Mouse (Mus musculus): ENCODE measurements around the gene Mdm2. TPM values are rescaled to one million over a fixed set of nuclear protein-coding genes. Genes with fewer than 3 reads are reported as not detected.

The Mdm2 gene
- total and polyA plus RNA-seq, 3 experiments: 35.3 to 601 (median 42.2) TPM

DNA sequence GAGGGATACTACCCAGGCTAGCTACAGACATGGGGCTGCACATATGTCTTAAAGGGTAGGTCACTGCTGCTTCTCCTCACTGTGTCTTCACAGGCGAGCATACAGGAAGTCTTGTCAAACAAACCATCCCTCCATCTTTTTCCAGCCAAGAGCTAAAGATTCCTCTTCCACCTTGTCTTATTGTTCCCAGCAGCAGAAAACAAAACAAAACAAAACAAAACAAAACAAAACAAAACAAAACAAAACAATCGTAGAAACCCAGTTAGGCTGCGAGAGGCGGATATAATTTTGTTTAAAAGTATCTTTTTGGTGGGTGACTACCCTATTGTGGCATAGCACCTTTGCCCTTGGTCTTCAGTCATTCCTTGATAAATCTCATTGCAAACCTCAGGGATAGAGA is 32.1 kb upstream of the Mdm2 start:
- DNase-seq (ENCODE audit: low read depth, low spot score): no peak
- Histone ChIP-seq H3K9ac (ENCODE audit: control insufficient read depth, low read depth, low read length, poor library complexity, severe bottlenecking) (no peak overlapping the region), H3K9me3 (replicated peaks; ENCODE audit: insufficient read depth, low read length) (no peaks in the 10 kb centered on the region), H3K36me3 (ENCODE audit: control insufficient read depth in 1 of 2, insufficient read depth in 2 of 2, low read length in 2 of 2) (peaks cover 0 to 18% of the 10 kb centered on the region in 2 experiments; a peak in 2 of 4 replicates), H3K27ac (ENCODE audit: control insufficient read depth, low read depth, low read length) (no peak overlapping the region), H3K4me3 (ENCODE audit: control insufficient read depth in 1 of 2, insufficient read depth in 1 of 2, low read depth in 2 of 2, low read length in 2 of 2) (no peak overlapping the region), H3K4me1 (ENCODE audit: control insufficient read depth in 1 of 2, insufficient read depth in 2 of 2, low read length in 2 of 2) (peaks cover 3 to 13% of the 10 kb centered on the region in 2 experiments; a peak in 3 of 4 replicates), H3K79me2 (ENCODE audit: control insufficient read depth, insufficient read depth, low read length, poor library complexity) (peaks cover 3% of the 10 kb centered on the region; the same call in 1 of the 2 replicates), H3K27me3 (ENCODE audit: control insufficient read depth in 1 of 2, insufficient read depth in 2 of 2, low read length in 2 of 2) (no peaks in the 10 kb centered on the region)
- TF ChIP-seq NRF1 (IDR thresholded peaks at IDR 0.05; ENCODE audit: insufficient read depth, low read depth, low read length, poor library complexity, severe bottlenecking) (no peak), POLR2AphosphoS5 (IDR thresholded peaks at IDR 0.05; ENCODE audit: borderline replicate concordance, low read depth, low read length) (no peak), CHD1 (IDR thresholded peaks at IDR 0.05; ENCODE audit: low read depth, low read length) (no peak), MEF2A (IDR thresholded peaks at IDR 0.05; ENCODE audit: extremely low read depth, insufficient replicate concordance, low read depth, low read length, poor library complexity, severe bottlenecking) (no peak), ELF1 (IDR thresholded peaks at IDR 0.05; ENCODE audit: low read depth, low read length) (no peak), JUND (IDR thresholded peaks at IDR 0.05; ENCODE audit: low read depth, low read length) (no peak), MXI1 (IDR thresholded peaks at IDR 0.05; ENCODE audit: low read depth, low read length) (no peak)

DNA sequence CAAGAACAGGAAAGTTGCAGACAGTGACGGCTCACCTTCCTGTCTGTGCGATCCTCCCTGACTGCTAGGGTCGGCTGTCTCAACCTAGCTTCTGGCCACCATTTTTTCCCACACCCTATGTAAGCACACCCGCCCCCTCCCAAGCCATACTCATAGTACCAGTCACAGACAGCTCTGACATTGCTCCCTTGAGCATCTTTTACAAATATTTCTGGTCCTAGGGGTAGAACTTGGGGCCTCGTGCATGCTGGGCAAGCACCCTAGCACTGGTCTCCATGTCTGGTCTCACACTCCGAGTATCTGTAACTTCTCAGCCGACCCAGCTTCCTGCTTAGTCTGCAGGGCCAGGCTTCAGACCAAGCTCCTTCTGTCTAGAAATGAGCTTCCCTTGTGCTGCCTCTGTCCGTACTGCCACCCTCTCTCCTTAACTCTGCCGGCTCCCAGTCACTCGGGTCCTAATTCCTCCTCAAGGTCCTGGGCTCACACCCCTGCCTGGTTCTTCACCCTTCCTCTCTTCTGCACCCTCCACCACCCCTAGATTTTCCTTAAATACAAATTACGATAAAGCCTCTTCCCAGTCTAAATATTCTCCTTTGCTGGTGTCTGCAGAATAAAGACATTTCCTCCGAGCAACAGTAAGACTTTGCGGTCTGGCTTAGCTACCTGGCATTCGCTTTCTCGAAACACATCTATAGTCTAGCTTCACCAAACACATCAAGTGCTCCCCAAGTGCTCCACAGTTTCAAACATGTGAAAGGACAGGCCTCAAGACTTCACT is 31.3 kb upstream of the Mdm2 start:
- peaks cover 0 to 17% of the 10 kb centered on the region in 2 experiments; a peak in 2 of 4 replicates for H3K36me3 ChIP-seq (ENCODE audit: control insufficient read depth in 1 of 2, insufficient read depth in 2 of 2, low read length in 2 of 2)
- peaks cover 3 to 13% of the 10 kb centered on the region in 2 experiments; a peak in 3 of 4 replicates for H3K4me1 ChIP-seq (ENCODE audit: control insufficient read depth in 1 of 2, insufficient read depth in 2 of 2, low read length in 2 of 2)
- no peak overlapping the region for H3K9ac ChIP-seq (ENCODE audit: control insufficient read depth, low read depth, low read length, poor library complexity, severe bottlenecking)
- H3K9me3 ChIP-seq (replicated peaks; ENCODE audit: insufficient read depth, low read length): no peaks in the 10 kb centered on the region
- H3K27ac ChIP-seq (ENCODE audit: control insufficient read depth, low read depth, low read length): no peak overlapping the region
- no peaks in the 10 kb centered on the region for H3K27me3 ChIP-seq (ENCODE audit: control insufficient read depth in 1 of 2, insufficient read depth in 2 of 2, low read length in 2 of 2)
- DNase-seq (ENCODE audit: low read depth, low spot score): no peak
- H3K79me2 ChIP-seq (ENCODE audit: control insufficient read depth, insufficient read depth, low read length, poor library complexity): peaks cover 3% of the 10 kb centered on the region; the same call in 1 of the 2 replicates
- TF ChIP-seq SIN3A (IDR thresholded peaks at IDR 0.05; ENCODE audit: low read length) (no peak), UBTF (IDR thresholded peaks at IDR 0.05; ENCODE audit: borderline replicate concordance, insufficient read depth, low read depth, low read length) (no peak), NELFE (IDR thresholded peaks at IDR 0.05; ENCODE audit: low read depth, low read length) (no peak), USF1 (IDR thresholded peaks at IDR 0.05; ENCODE audit: low read depth, low read length) (no peak), POLR2A (IDR thresholded peaks at IDR 0.05; ENCODE audit: control insufficient read depth in 1 of 2, insufficient read depth in 1 of 2, low read depth in 1 of 2, low read length in 2 of 2, poor library complexity in 1 of 2) (no peak), SMC3 (IDR thresholded peaks at IDR 0.05; ENCODE audit: low read depth, low read length) (no peak), MYB (IDR thresholded peaks at IDR 0.05; ENCODE audit: low read depth, low read length) (no peak), MXI1 (IDR thresholded peaks at IDR 0.05; ENCODE audit: low read depth, low read length) (no peak), MAFK (IDR thresholded peaks at IDR 0.05; ENCODE audit: borderline replicate concordance, low read depth, low read length) (no peak), CTCF (IDR thresholded peaks at IDR 0.05 in 2 of 3, conservative IDR thresholded peaks at IDR 0.05 in 1 of 3; ENCODE audit: control insufficient read depth in 1 of 3, insufficient read depth in 1 of 3, low read depth in 2 of 3, low read length in 3 of 3, poor library complexity in 1 of 3, severe bottlenecking in 1 of 3) (no peak), EP300 (IDR thresholded peaks at IDR 0.05; ENCODE audit: low read depth in 1 of 2, low read length in 2 of 2) (no peak), USF2 (IDR thresholded peaks at IDR 0.05; ENCODE audit: borderline replicate concordance in 1 of 2, insufficient read depth in 1 of 2, low read depth in 1 of 2, low read length in 2 of 2) (no peak), ZC3H11A (IDR thresholded peaks at IDR 0.05; ENCODE audit: low read depth, low read length) (no peak), CHD2 (IDR thresholded peaks at IDR 0.05; ENCODE audit: low read length) (no peak), TAL1 (IDR thresholded peaks at IDR 0.05; ENCODE audit: low read length) (no peak), BHLHE40 (IDR thresholded peaks at IDR 0.05; ENCODE audit: borderline replicate concordance, low read depth, low read length) (no peak), RAD21 (IDR thresholded peaks at IDR 0.05; ENCODE audit: low read depth, low read length) (no peak)
- no peak overlapping the region for H3K4me3 ChIP-seq (ENCODE audit: control insufficient read depth in 1 of 2, insufficient read depth in 1 of 2, low read depth in 2 of 2, low read length in 2 of 2)
